Mouse (Mus musculus): ENCODE results near the gene Tinf2. TPM values are rescaled to one million over a fixed set of nuclear protein-coding genes. Genes with fewer than 3 reads are reported as not detected.
A peak's percentile ranks its signal among the peaks of the same experiment; 100 is the strongest.

The Tinf2 gene
- polyA plus RNA-seq, 1 experiment, result 11.1 TPM

DNA sequence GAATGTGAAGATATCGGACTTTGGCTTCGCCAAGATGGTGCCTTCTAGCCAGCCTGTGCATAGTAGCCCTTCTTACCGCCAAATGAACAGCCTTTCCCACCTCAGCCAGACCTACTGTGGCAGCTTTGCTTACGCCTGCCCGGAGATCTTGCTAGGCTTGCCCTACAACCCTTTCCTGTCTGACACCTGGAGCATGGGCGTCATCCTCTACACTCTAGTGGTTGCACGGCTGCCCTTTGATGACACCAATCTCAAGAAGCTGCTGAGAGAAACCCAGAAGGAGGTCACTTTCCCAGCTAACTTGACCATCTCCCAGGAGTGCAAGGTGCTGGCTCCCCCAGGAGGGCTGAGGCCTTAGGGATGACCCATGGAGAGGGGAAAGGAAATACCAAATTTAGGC, 30.1 kb downstream of the Tinf2 start:
- TF ChIP-seq POLR2A (IDR thresholded peaks at IDR 0.05; ENCODE audit: low read depth, low read length), result no peak
- no peak for TF ChIP-seq CTCF (IDR thresholded peaks at IDR 0.05; ENCODE audit: extremely low read depth, insufficient read length, insufficient replicate concordance, low read depth, low read length)
- H3K4me1 ChIP-seq (ENCODE audit: control insufficient read depth, insufficient read depth, insufficient read length, low read length), result peaks cover 6% of the 10 kb centered on the region; the same call in 1 of the 2 replicates
- H3K4me3 ChIP-seq (ENCODE audit: low read depth, low read length), result no peak overlapping the region
- H3K36me3 ChIP-seq (ENCODE audit: control insufficient read depth, insufficient read depth, low read length), result 0 out of 2 replicates have a peak, but pooled peaks cover under 1% of the 10 kb centered on the region
- H3K27ac ChIP-seq (ENCODE audit: insufficient read depth, low read depth, low read length), result no peak overlapping the region
- 90% methylated on average over 7 of the region's 7 CpGs for WGBS
- H3K27me3 ChIP-seq (ENCODE audit: control insufficient read depth, insufficient read depth, low read length), result no peaks in the 10 kb centered on the region

GRCm38 (mm10) chr14:55649884-55650283, 31.7 kb downstream of the Tinf2 start, which contains the start of gene Tssk4:
TSS of gene Tssk4 (plus strand) at chr14:55650184.
- TF ChIP-seq POLR2A (IDR thresholded peaks at IDR 0.05; ENCODE audit: low read depth, low read length) (no peak), CTCF (IDR thresholded peaks at IDR 0.05; ENCODE audit: extremely low read depth, insufficient read length, insufficient replicate concordance, low read depth, low read length) (no peak)
- WGBS, result 91% methylated on average over 2 of the region's 2 CpGs
- H3K4me3 ChIP-seq (ENCODE audit: low read depth, low read length), result no peak within 1 kb of the TSS

GRCm38 (mm10) chr14:55644261-55644888, 37.2 kb downstream of the Tinf2 start:
- no peak for TF ChIP-seq POLR2A (IDR thresholded peaks at IDR 0.05; ENCODE audit: low read depth, low read length)
- no peak for TF ChIP-seq CTCF (IDR thresholded peaks at IDR 0.05; ENCODE audit: extremely low read depth, insufficient read length, insufficient replicate concordance, low read depth, low read length)
- Histone ChIP-seq H3K27ac (ENCODE audit: insufficient read depth, low read depth, low read length) (peak overlapping the region; percentile 45), H3K36me3 (ENCODE audit: control insufficient read depth, insufficient read depth, low read length) (peaks cover 19% of the 10 kb centered on the region), H3K4me1 (ENCODE audit: control insufficient read depth, insufficient read depth, insufficient read length, low read length) (peaks cover 14% of the 10 kb centered on the region; the same call in 1 of the 2 replicates), H3K4me3 (ENCODE audit: low read depth, low read length) (peak overlapping the region; percentile 93), H3K27me3 (ENCODE audit: control insufficient read depth, insufficient read depth, low read length) (no peaks in the 10 kb centered on the region)
- WGBS, result 3% methylated on average over 17 of the region's 17 CpGs

More at GRCm38 (mm10) chr14:55649884-55650283, 31.7 kb downstream of the Tinf2 start, which contains the start of gene Tssk4:
- Histone ChIP-seq H3K36me3 (ENCODE audit: control insufficient read depth, insufficient read depth, low read length) (peaks cover 1% of the 10 kb centered on the region; the same call in 1 of the 2 replicates), H3K27me3 (ENCODE audit: control insufficient read depth, insufficient read depth, low read length) (no peaks in the 10 kb centered on the region), H3K27ac (ENCODE audit: insufficient read depth, low read depth, low read length) (no peak within 1 kb of the TSS), H3K4me1 (ENCODE audit: control insufficient read depth, insufficient read depth, insufficient read length, low read length) (peaks cover 7% of the 10 kb centered on the region; the same call in 1 of the 2 replicates)

DNA sequence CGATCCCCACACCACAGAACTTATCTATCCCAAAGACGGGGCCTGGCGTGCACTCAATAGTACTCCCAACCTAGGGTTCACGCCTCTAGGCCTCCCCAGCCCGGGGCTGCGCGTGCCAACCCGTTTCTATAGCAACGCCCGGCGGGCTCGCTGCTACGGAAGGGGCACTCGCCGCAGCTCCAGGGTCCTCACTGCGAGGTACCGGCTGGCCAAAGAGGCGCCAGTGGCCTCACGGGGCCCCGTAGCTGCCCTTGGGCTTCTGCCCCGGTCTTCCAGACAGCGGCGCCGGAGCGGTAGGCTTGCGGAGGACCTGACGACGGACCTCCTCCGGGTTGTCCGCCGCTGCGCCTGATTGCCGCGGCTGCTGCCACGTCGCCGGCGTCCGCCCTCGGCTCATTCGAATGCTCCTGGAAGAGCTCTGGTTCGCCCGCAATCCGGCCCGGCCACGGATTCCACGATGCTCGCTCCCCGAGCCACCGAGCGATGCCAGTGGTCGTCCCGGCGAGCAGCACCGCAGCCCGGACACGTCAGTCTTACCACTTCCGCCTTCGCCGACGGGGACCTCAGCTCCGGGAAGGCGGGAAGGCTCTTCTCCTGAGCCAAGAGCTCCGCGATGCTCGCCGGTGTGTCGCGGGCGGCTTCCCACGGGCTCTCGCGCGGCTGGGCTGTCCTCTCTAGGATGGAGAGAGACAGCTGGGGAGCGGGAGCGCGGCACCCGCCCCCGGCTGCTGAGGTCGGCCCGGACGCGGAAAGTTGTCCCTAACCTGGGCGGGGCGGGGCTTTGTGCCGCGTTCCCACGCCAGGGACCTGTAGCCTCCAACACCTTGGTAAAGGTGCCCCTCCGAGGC, 38.3 kb downstream of the Tinf2 start, which contains the start of gene Tm9sf1:
Gene Tm9sf1 (minus strand): TSS at position 747 of the 848 bp plus-strand sequence.
- TF ChIP-seq CTCF (IDR thresholded peaks at IDR 0.05; ENCODE audit: extremely low read depth, insufficient read length, insufficient replicate concordance, low read depth, low read length) (no peak), POLR2A (IDR thresholded peaks at IDR 0.05; ENCODE audit: low read depth, low read length) (peak; percentile 12; the same call in 1 of the 2 replicates)
- H3K36me3 ChIP-seq (ENCODE audit: control insufficient read depth, insufficient read depth, low read length), result peaks cover 26% of the 10 kb centered on the region
- peak within 1 kb of the TSS; percentile 97 for H3K27ac ChIP-seq (ENCODE audit: insufficient read depth, low read depth, low read length)
- H3K4me1 ChIP-seq (ENCODE audit: control insufficient read depth, insufficient read depth, insufficient read length, low read length), result peaks cover 11% of the 10 kb centered on the region; the same call in 1 of the 2 replicates
- H3K4me3 ChIP-seq (ENCODE audit: low read depth, low read length), result peak within 1 kb of the TSS; percentile 93
- H3K27me3 ChIP-seq (ENCODE audit: control insufficient read depth, insufficient read depth, low read length), result no peaks in the 10 kb centered on the region
- under 1% methylated on average over 89 of the region's 89 CpGs for WGBS

- Histone ChIP-seq H3K27ac (ENCODE audit: insufficient read depth, low read depth, low read length) (peak overlapping the region; percentile 97), H3K36me3 (ENCODE audit: control insufficient read depth, insufficient read depth, low read length) (peaks cover 31% of the 10 kb centered on the region), H3K27me3 (ENCODE audit: control insufficient read depth, insufficient read depth, low read length) (no peaks in the 10 kb centered on the region), H3K4me3 (ENCODE audit: low read depth, low read length) (peak overlapping the region; percentile 93), H3K4me1 (ENCODE audit: control insufficient read depth, insufficient read depth, insufficient read length, low read length) (peaks cover 11% of the 10 kb centered on the region; the same call in 1 of the 2 replicates)
- no peak for TF ChIP-seq POLR2A (IDR thresholded peaks at IDR 0.05; ENCODE audit: low read depth, low read length)
- no peak for TF ChIP-seq CTCF (IDR thresholded peaks at IDR 0.05; ENCODE audit: extremely low read depth, insufficient read length, insufficient replicate concordance, low read depth, low read length)
- 12% methylated on average over 8 of the region's 8 CpGs for WGBS
These were observed 39.0 kb downstream of the Tinf2 start for GRCm38 (mm10) chr14:55642679-55643059.

DNA sequence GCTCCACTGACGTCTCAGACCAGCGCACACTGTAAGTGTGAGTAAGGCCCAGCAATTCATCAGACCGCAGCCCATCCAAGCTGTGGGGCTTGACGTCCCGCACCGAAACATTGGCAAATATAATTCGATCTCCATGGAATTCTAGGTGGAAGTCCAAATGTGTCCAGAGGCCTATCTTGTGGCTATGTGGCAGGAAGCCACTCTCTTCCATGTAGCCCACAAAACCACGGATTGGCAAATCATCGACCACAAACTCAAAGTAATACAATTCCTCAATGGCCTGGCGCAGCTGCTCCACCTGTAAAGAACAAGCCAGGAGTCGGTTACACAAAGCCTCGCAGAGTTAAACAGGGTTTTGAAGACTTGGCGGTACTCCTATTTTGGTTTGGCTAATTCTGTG, 40.3 kb downstream of the Tinf2 start:
- 92% methylated on average over 13 of the region's 13 CpGs for WGBS
- TF ChIP-seq POLR2A (IDR thresholded peaks at IDR 0.05; ENCODE audit: low read depth, low read length) (no peak), CTCF (IDR thresholded peaks at IDR 0.05; ENCODE audit: extremely low read depth, insufficient read length, insufficient replicate concordance, low read depth, low read length) (no peak)
- H3K36me3 ChIP-seq (ENCODE audit: control insufficient read depth, insufficient read depth, low read length), result peaks cover 32% of the 10 kb centered on the region
- H3K4me3 ChIP-seq (ENCODE audit: low read depth, low read length), result no peak overlapping the region
- peaks cover 11% of the 10 kb centered on the region; the same call in 1 of the 2 replicates for H3K4me1 ChIP-seq (ENCODE audit: control insufficient read depth, insufficient read depth, insufficient read length, low read length)
- H3K27ac ChIP-seq (ENCODE audit: insufficient read depth, low read depth, low read length), result no peak overlapping the region
- no peaks in the 10 kb centered on the region for H3K27me3 ChIP-seq (ENCODE audit: control insufficient read depth, insufficient read depth, low read length)

Data from small intestine, adult 2 months (tissue).